Mouse (Mus musculus): Measurements from ENCODE around the gene Nme6. TPM values are rescaled to one million over a fixed set of nuclear protein-coding genes. Genes with fewer than 3 reads are reported as not detected.

Gene Nme6
- polyA plus RNA-seq, 1 experiment from 2014 or later = 55.9 TPM

GRCm38 (mm10) chr9:109874797-109875691 lies 42.5 kb downstream of the Nme6 start, which contains the start of gene Cdc25a:
Cdc25a (plus strand) TSS chr9:109875579.
- Histone ChIP-seq H3K4me2 (peak within 1 kb of the TSS; percentile 70), H3K27me3 (no peaks in the 10 kb centered on the region), H3K9me3 (no peaks in the 10 kb centered on the region), H3K4me3 (peak within 1 kb of the TSS; percentile 93), H3K36me3 (peaks cover 16% of the 10 kb centered on the region), H3K27ac (peak within 1 kb of the TSS; percentile 94), H3K4me1 (peaks cover 12% of the 10 kb centered on the region), H3K9ac (peak within 1 kb of the TSS; percentile 87)
- ATAC-seq (ENCODE audit: insufficient number of reproducible peaks, low FRiP score, low TSS enrichment, low read depth) = peak; percentile 94
- 8% methylated on average over 33 of the region's 33 CpGs for WGBS

- peak overlapping the region; percentile 87 for H3K9ac ChIP-seq
- H3K27me3 ChIP-seq = no peaks in the 10 kb centered on the region
- under 1% methylated on average over 56 of the region's 76 CpGs for whole genome bisulfite sequencing
- peak overlapping the region; percentile 94 for H3K27ac ChIP-seq
- H3K4me3 ChIP-seq = peak overlapping the region; percentile 93
- H3K36me3 ChIP-seq = peaks cover 25% of the 10 kb centered on the region
- peak; percentile 68 for ATAC-seq (ENCODE audit: insufficient number of reproducible peaks, low FRiP score, low TSS enrichment, low read depth)
- peaks cover 12% of the 10 kb centered on the region for H3K4me1 ChIP-seq
- peak overlapping the region; percentile 70 for H3K4me2 ChIP-seq
- no peaks in the 10 kb centered on the region for H3K9me3 ChIP-seq
These were observed 43.4 kb downstream of the Nme6 start for GRCm38 (mm10) chr9:109875695-109876601.

- WGBS = 8% methylated on average over 3 of the region's 3 CpGs
These were observed 44.2 kb downstream of the Nme6 start for GRCm38 (mm10) chr9:109876756-109877155.

GRCm38 (mm10) chr9:109877666-109878065 lies 45.1 kb downstream of the Nme6 start:
- Histone ChIP-seq H3K27ac (no peak overlapping the region), H3K4me2 (peak overlapping the region; percentile 70), H3K27me3 (no peaks in the 10 kb centered on the region), H3K4me1 (peaks cover 12% of the 10 kb centered on the region), H3K9me3 (no peaks in the 10 kb centered on the region), H3K36me3 (peaks cover 43% of the 10 kb centered on the region), H3K9ac (no peak overlapping the region), H3K4me3 (peak overlapping the region; percentile 93)
- no peak for ATAC-seq (ENCODE audit: insufficient number of reproducible peaks, low FRiP score, low TSS enrichment, low read depth)
- 76% methylated on average over 5 of the region's 5 CpGs for WGBS

More at GRCm38 (mm10) chr9:109876756-109877155, 44.2 kb downstream of the Nme6 start:
- peak overlapping the region; percentile 93 for H3K4me3 ChIP-seq
- peak overlapping the region; percentile 70 for H3K4me2 ChIP-seq
- H3K27ac ChIP-seq = peak overlapping the region; percentile 94
- ATAC-seq (ENCODE audit: insufficient number of reproducible peaks, low FRiP score, low TSS enrichment, low read depth) = no peak
- H3K36me3 ChIP-seq = peaks cover 34% of the 10 kb centered on the region
- no peaks in the 10 kb centered on the region for H3K9me3 ChIP-seq
- H3K9ac ChIP-seq = peak overlapping the region; percentile 87
- H3K27me3 ChIP-seq = no peaks in the 10 kb centered on the region
- H3K4me1 ChIP-seq = peaks cover 12% of the 10 kb centered on the region

GRCm38 (mm10) chr9:109879305-109879704 lies 46.8 kb downstream of the Nme6 start:
- H3K36me3 ChIP-seq = peaks cover 59% of the 10 kb centered on the region
- WGBS = 98% methylated on average over 1 of the region's 1 CpGs
- no peaks in the 10 kb centered on the region for H3K27me3 ChIP-seq
- no peak overlapping the region for H3K27ac ChIP-seq
- peaks cover 12% of the 10 kb centered on the region for H3K4me1 ChIP-seq
- H3K4me3 ChIP-seq = no peak overlapping the region
- H3K4me2 ChIP-seq = no peak overlapping the region
- H3K9ac ChIP-seq = no peak overlapping the region
- ATAC-seq (ENCODE audit: insufficient number of reproducible peaks, low FRiP score, low TSS enrichment, low read depth) = no peak
- H3K9me3 ChIP-seq = no peaks in the 10 kb centered on the region

GRCm38 (mm10) chr9:109886259-109886658 lies 53.7 kb downstream of the Nme6 start:
- 72% methylated on average over 4 of the region's 4 CpGs for WGBS
- no peaks in the 10 kb centered on the region for H3K9me3 ChIP-seq
- H3K27ac ChIP-seq = no peak overlapping the region
- H3K4me3 ChIP-seq = no peak overlapping the region
- no peak overlapping the region for H3K9ac ChIP-seq
- no peak for ATAC-seq (ENCODE audit: insufficient number of reproducible peaks, low FRiP score, low TSS enrichment, low read depth)
- H3K36me3 ChIP-seq = peaks cover 98% of the 10 kb centered on the region
- no peak overlapping the region for H3K4me2 ChIP-seq
- H3K27me3 ChIP-seq = no peaks in the 10 kb centered on the region
- H3K4me1 ChIP-seq = no peaks in the 10 kb centered on the region

- 86% methylated on average over 5 of the region's 5 CpGs for WGBS
- Histone ChIP-seq H3K27me3 (no peaks in the 10 kb centered on the region), H3K4me3 (no peak overlapping the region), H3K36me3 (peaks cover 98% of the 10 kb centered on the region), H3K9ac (no peak overlapping the region), H3K4me1 (no peaks in the 10 kb centered on the region), H3K4me2 (no peak overlapping the region), H3K27ac (no peak overlapping the region), H3K9me3 (no peaks in the 10 kb centered on the region)
- no peak for ATAC-seq (ENCODE audit: insufficient number of reproducible peaks, low FRiP score, low TSS enrichment, low read depth)
These were observed 54.8 kb downstream of the Nme6 start for GRCm38 (mm10) chr9:109887321-109887720.

GRCm38 (mm10) chr9:109891501-109891900 lies 59.0 kb downstream of the Nme6 start:
- no peak overlapping the region for H3K9ac ChIP-seq
- no peak overlapping the region for H3K4me3 ChIP-seq
- 86% methylated on average over 8 of the region's 8 CpGs for WGBS
- peaks cover 7% of the 10 kb centered on the region; the same call in 1 of the 2 replicates for H3K4me1 ChIP-seq
- no peak overlapping the region for H3K27ac ChIP-seq
- no peaks in the 10 kb centered on the region for H3K9me3 ChIP-seq
- no peaks in the 10 kb centered on the region for H3K27me3 ChIP-seq
- no peak for ATAC-seq (ENCODE audit: insufficient number of reproducible peaks, low FRiP score, low TSS enrichment, low read depth)
- H3K4me2 ChIP-seq = no peak overlapping the region
- peaks cover 75% of the 10 kb centered on the region for H3K36me3 ChIP-seq

Small RNAs within 50 kb of the gene (microRNA-seq; reads per million reads assigned to microRNA genes)
- not detected for gene Mir7089

Other genes with a start within 250 kb of the Nme6 start
- gene Fbxw24, start 206.7 kb upstream of the Nme6 start, polyA plus RNA-seq (2015; fragmentation: Nextera tagmentation; extraction: Ambion mirVana) = not detected in 2 replicates
- not detected in 2 replicates for gene Fbxw25, start 168.1 kb upstream of the Nme6 start, polyA plus RNA-seq (2015; fragmentation: Nextera tagmentation; extraction: Ambion mirVana)
- not detected in 2 replicates for gene Fbxw18, start 130.0 kb upstream of the Nme6 start, polyA plus RNA-seq (2015; fragmentation: Nextera tagmentation; extraction: Ambion mirVana)
- gene Fbxw26, start 86.7 kb upstream of the Nme6 start, polyA plus RNA-seq (2015; fragmentation: Nextera tagmentation; extraction: Ambion mirVana) = not detected in 2 replicates
- not detected in 2 replicates for gene Fbxw27, start 42.1 kb upstream of the Nme6 start, polyA plus RNA-seq (2015; fragmentation: Nextera tagmentation; extraction: Ambion mirVana)
- gene Spink8, start 20.5 kb upstream of the Nme6 start, polyA plus RNA-seq (2015; fragmentation: Nextera tagmentation; extraction: Ambion mirVana) = 1.6 and 2.2 TPM in 2 replicates
- gene Camp, start 16.9 kb downstream of the Nme6 start, polyA plus RNA-seq (2015; fragmentation: Nextera tagmentation; extraction: Ambion mirVana) = 2.8 and 3.3 TPM in 2 replicates
- 25.4 and 27.1 TPM in 2 replicates for gene Cdc25a, start 42.8 kb downstream of the Nme6 start, polyA plus RNA-seq (2015; fragmentation: Nextera tagmentation; extraction: Ambion mirVana)
- 67.1 and 80.0 TPM in 2 replicates for gene Map4, start 98.7 kb downstream of the Nme6 start, polyA plus RNA-seq (2015; fragmentation: Nextera tagmentation; extraction: Ambion mirVana)